Mouse (Mus musculus): ENCODE results near the gene Asic1. TPM values are rescaled to one million over a fixed set of nuclear protein-coding genes. Genes with fewer than 3 reads are reported as not detected.

Gene Asic1
- total RNA-seq, 2 experiments from 2014 or later: not detected

- no peak for ATAC-seq (replicated peaks; ENCODE audit: poor library complexity, severe bottlenecking)
Observed at GRCm38 (mm10) chr15:99662371-99662770, 7.8 kb upstream of the Asic1 start.

- peak; percentile 18 for ATAC-seq (replicated peaks; ENCODE audit: poor library complexity, severe bottlenecking)
Observed at GRCm38 (mm10) chr15:99663964-99664599, 6.1 kb upstream of the Asic1 start.

- peak; percentile 92 for ATAC-seq (replicated peaks; ENCODE audit: poor library complexity, severe bottlenecking)
Observed at GRCm38 (mm10) chr15:99664600-99665451, 5.3 kb upstream of the Asic1 start.

- ATAC-seq (replicated peaks; ENCODE audit: poor library complexity, severe bottlenecking): no peak
Observed at GRCm38 (mm10) chr15:99667544-99667943, 2.6 kb upstream of the Asic1 start.

- ATAC-seq (replicated peaks; ENCODE audit: poor library complexity, severe bottlenecking): peak; percentile 52
Observed at GRCm38 (mm10) chr15:99668881-99669280, 1.3 kb upstream of the Asic1 start.

- ATAC-seq (replicated peaks; ENCODE audit: poor library complexity, severe bottlenecking): no peak
Observed at GRCm38 (mm10) chr15:99669392-99669791, 776 bp upstream of the Asic1 start.

GRCm38 (mm10) chr15:99670964-99671670 is 949 bp downstream of the Asic1 start:
- no peak for ATAC-seq (replicated peaks; ENCODE audit: poor library complexity, severe bottlenecking)

GRCm38 (mm10) chr15:99671783-99672182 is 1.6 kb downstream of the Asic1 start:
- ATAC-seq (replicated peaks; ENCODE audit: poor library complexity, severe bottlenecking): no peak

- no peak for ATAC-seq (replicated peaks; ENCODE audit: poor library complexity, severe bottlenecking)
Observed at GRCm38 (mm10) chr15:99674866-99675265, 4.7 kb downstream of the Asic1 start.

GRCm38 (mm10) chr15:99677089-99677488 is 6.9 kb downstream of the Asic1 start:
- ATAC-seq (replicated peaks; ENCODE audit: poor library complexity, severe bottlenecking): no peak

- no peak for ATAC-seq (replicated peaks; ENCODE audit: poor library complexity, severe bottlenecking)
Observed at GRCm38 (mm10) chr15:99678063-99678800, 8.1 kb downstream of the Asic1 start.

GRCm38 (mm10) chr15:99679008-99679407 is 8.8 kb downstream of the Asic1 start:
- ATAC-seq (replicated peaks; ENCODE audit: poor library complexity, severe bottlenecking): no peak

GRCm38 (mm10) chr15:99682880-99683279 is 12.7 kb downstream of the Asic1 start:
- ATAC-seq (replicated peaks; ENCODE audit: poor library complexity, severe bottlenecking): no peak

- ATAC-seq (replicated peaks; ENCODE audit: poor library complexity, severe bottlenecking): no peak
Observed at GRCm38 (mm10) chr15:99684156-99684555, 14.0 kb downstream of the Asic1 start.

GRCm38 (mm10) chr15:99688712-99689111 is 18.5 kb downstream of the Asic1 start:
- peak; percentile 82 for ATAC-seq (replicated peaks; ENCODE audit: poor library complexity, severe bottlenecking)

- ATAC-seq (replicated peaks; ENCODE audit: poor library complexity, severe bottlenecking): no peak; the same call in 1 of the 2 replicates
Observed at GRCm38 (mm10) chr15:99690924-99691323, 20.8 kb downstream of the Asic1 start.

- ATAC-seq (replicated peaks; ENCODE audit: poor library complexity, severe bottlenecking): no peak
Observed at GRCm38 (mm10) chr15:99691976-99692375, 21.8 kb downstream of the Asic1 start.

GRCm38 (mm10) chr15:99697309-99697708 is 27.1 kb downstream of the Asic1 start:
- no peak for ATAC-seq (replicated peaks; ENCODE audit: poor library complexity, severe bottlenecking)

- no peak for ATAC-seq (replicated peaks; ENCODE audit: poor library complexity, severe bottlenecking)
Observed at GRCm38 (mm10) chr15:99698533-99699085, 28.4 kb downstream of the Asic1 start.

- no peak for ATAC-seq (replicated peaks; ENCODE audit: poor library complexity, severe bottlenecking)
Observed at GRCm38 (mm10) chr15:99699715-99700114, 29.5 kb downstream of the Asic1 start.

All from granulocyte monocyte progenitor cell, adult 5-6 weeks (primary cell).